8 mouse cellular contexts compared by ENCODE assay signal in the genomic region with DNA sequence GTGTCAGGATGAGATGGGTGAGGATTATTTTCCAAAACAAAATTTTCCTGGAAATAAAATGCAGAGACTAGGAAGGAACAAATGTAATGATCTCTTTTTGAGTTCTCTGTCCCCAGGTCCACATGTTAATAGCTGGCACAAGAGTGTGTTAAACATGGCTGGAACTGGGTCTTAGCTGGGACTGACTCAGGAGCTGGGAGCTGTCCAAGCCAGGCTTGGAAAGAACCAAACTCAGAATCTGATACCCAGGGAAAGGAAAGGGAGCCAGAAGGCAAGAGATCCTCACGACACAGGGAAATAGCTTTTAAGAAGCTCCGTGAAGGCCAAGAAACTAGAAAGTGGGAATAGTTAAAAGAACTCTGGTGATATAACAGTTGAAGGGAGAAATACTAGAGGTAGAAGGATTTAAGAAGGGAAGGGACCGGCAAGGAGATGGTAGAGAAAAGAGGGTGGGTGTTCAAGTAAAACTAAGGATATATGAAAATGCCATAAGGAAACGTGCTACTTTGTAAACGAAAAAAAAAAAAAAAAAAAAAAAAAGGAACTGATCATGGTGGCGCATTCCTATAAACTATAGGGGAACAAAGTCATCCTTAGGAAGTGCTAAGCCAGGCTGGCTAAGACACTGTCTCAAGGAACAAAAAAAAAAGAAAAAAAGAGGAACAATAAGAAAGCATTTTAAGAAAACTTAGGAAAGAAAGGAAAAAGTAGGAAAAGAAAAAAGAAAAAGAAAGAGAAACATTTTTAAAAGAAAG. TPM values are rescaled to one million over a fixed set of nuclear protein-coding genes. Genes with fewer than 3 reads are reported as not detected.
A peak's percentile ranks its signal among the peaks of the same experiment; 100 is the strongest.
DNase-seq lines count a peak whose midpoint lies in the region; ATAC-seq lines count a peak whose summit lies in the region.

No protein-coding gene starts in this region.

- H3K9ac ChIP-seq in intestine, embryonic 16.5 days (ENCODE audit: low read depth, low read length), result no peak overlapping the region
- no peak overlapping the region for H3K9ac ChIP-seq in neural tube, embryonic 14.5 days (replicated peaks; ENCODE audit: low read depth, low read length)

- WGBS in intestine, embryonic 16.5 days, result 18% methylated on average over 6 of the region's 6 CpGs
- 25% methylated on average over 6 of the region's 6 CpGs for WGBS in neural tube, embryonic 14.5 days

- H3K4me1 ChIP-seq in intestine, embryonic 16.5 days (ENCODE audit: control insufficient read depth, insufficient read depth, low read length), result peaks cover 11% of the 10 kb centered on the region
- H3K4me1 ChIP-seq in neural tube, embryonic 14.5 days (ENCODE audit: control insufficient read depth, insufficient read depth, low read length), result peaks cover 10% of the 10 kb centered on the region; the same call in 1 of the 2 replicates

- H3K4me3 ChIP-seq in intestine, embryonic 16.5 days (ENCODE audit: low read length), result peak overlapping the region; percentile 95; the same call in 1 of the 2 replicates
- H3K4me3 ChIP-seq in neural tube, embryonic 14.5 days (ENCODE audit: low read depth, low read length), result peak overlapping the region; percentile 96; the same call in 1 of the 2 replicates

- peak; percentile 13 for DNase-seq in embryo, embryonic 11 days
- DNase-seq in embryo, embryonic 10 days (ENCODE audit: low spot score), result no peak
- peak; percentile 90 for DNase-seq in adipocyte (ENCODE audit: low spot score)
- DNase-seq in gastrocnemius, postnatal 25 days, result peak; percentile 43
- DNase-seq in kidney, postnatal 10 days, result no peak
- DNase-seq in layer of hippocampus, postnatal 25 days (ENCODE audit: extremely low spot score in 1 of 2, low spot score in 1 of 2), result no peak

- H3K9me3 ChIP-seq in intestine, embryonic 16.5 days (ENCODE audit: control insufficient read depth, low read length), result no peaks in the 10 kb centered on the region
- no peaks in the 10 kb centered on the region for H3K9me3 ChIP-seq in neural tube, embryonic 14.5 days (ENCODE audit: control insufficient read depth, low read length)

- H3K27ac ChIP-seq in intestine, embryonic 16.5 days (ENCODE audit: low read length), result no peak overlapping the region
- no peak overlapping the region for H3K27ac ChIP-seq in neural tube, embryonic 14.5 days (ENCODE audit: low read depth, low read length)

- H3K27me3 ChIP-seq in intestine, embryonic 16.5 days (replicated peaks; ENCODE audit: control insufficient read depth, insufficient read depth, low read length), result no peaks in the 10 kb centered on the region
- H3K27me3 ChIP-seq in neural tube, embryonic 14.5 days (ENCODE audit: control insufficient read depth, insufficient read depth, low read length), result no peaks in the 10 kb centered on the region

- peak overlapping the region; percentile 16; the same call in 1 of the 2 replicates for H3K4me2 ChIP-seq in intestine, embryonic 16.5 days (ENCODE audit: low read depth, low read length)
- peak overlapping the region; percentile 99 for H3K4me2 ChIP-seq in neural tube, embryonic 14.5 days (ENCODE audit: low read depth, low read length)

- H3K36me3 ChIP-seq in intestine, embryonic 16.5 days (ENCODE audit: control insufficient read depth, insufficient read depth, low read length), result no peaks in the 10 kb centered on the region
- H3K36me3 ChIP-seq in neural tube, embryonic 14.5 days (ENCODE audit: control insufficient read depth, insufficient read depth, low read length), result no peaks in the 10 kb centered on the region

- 0 out of 2 replicates have a peak, but pooled peaks have one; percentile 21 for ATAC-seq in intestine, embryonic 16.5 days
- ATAC-seq in neural tube, embryonic 14.5 days (ENCODE audit: low read depth), result no peak

RNA-seq across cellular contexts. Expression of a gene that starts 0.5 kb away (rescaled TPM):
- 10 to 100 TPM; 10.3 to 10.5 TPM for total RNA-seq in gastrocnemius, postnatal 25 days (2021)
- polyA plus RNA-seq in intestine, embryonic 16.5 days (2015; fragmentation: Nextera tagmentation; extraction: Ambion mirVana), result 10.7 and 11.5 TPM in 2 replicates
- 12.7 and 13.6 TPM in 2 replicates for polyA plus RNA-seq in neural tube, embryonic 14.5 days (2014; fragmentation: Nextera tagmentation; extraction: Ambion mirVana)
- 10 to 100 TPM; 25.3 to 29.1 TPM for total RNA-seq in layer of hippocampus, postnatal 25 days (2021)

Comparison
In these comparisons a context has a peak if more than half of its experiments do, and no peak if none do; other contexts are left out.
1. DNase-seq: peak in embryo, embryonic 11 days (single experiment), adipocyte (single experiment) and gastrocnemius, postnatal 25 days (single experiment); none in embryo, embryonic 10 days (single experiment), kidney, postnatal 10 days (single experiment) and layer of hippocampus, postnatal 25 days (0 of 2).